Mouse (Mus musculus): Measurements from ENCODE around the gene Gm20388.

- TF ChIP-seq CTCF (IDR thresholded peaks at IDR 0.05; ENCODE audit: low read depth) (no peak), EP300 (IDR thresholded peaks at IDR 0.05; ENCODE audit: low read depth) (no peak; the same call in 1 of the 2 replicates)
These were observed 3463.6 kb downstream of the Gm20388 start for GRCm38 (mm10) chr8:123374239-123374578.
